Mouse (Mus musculus): ENCODE data around the gene Ppp1r14c.

- no peak for TF ChIP-seq CTCF (conservative IDR thresholded peaks at IDR 0.05; ENCODE audit: insufficient read depth, insufficient read length, low read depth, low read length)
- no peak for TF ChIP-seq POLR2A (IDR thresholded peaks at IDR 0.05; ENCODE audit: low read depth, low read length)
These were observed 26.4 kb downstream of the Ppp1r14c start for GRCm38 (mm10) chr10:3392251-3392650.

Measured in kidney, adult 2 months (tissue).